Mouse (Mus musculus): Measurements from ENCODE around the gene Syn2. TPM values are rescaled to one million over a fixed set of nuclear protein-coding genes. Genes with fewer than 3 reads are reported as not detected.

Gene Syn2
- total and polyA plus RNA-seq, 3 experiments: 0.59 to 1.6 (median 1.2) TPM

GRCm38 (mm10) chr6:115088314-115089106 lies 46.2 kb upstream of the Syn2 start:
- Histone ChIP-seq H3K4me3 (replicated peaks in 1 of 3; ENCODE audit: low read depth in 2 of 3, low read length in 2 of 3, poor library complexity in 1 of 3) (no peak overlapping the region), H3K4me1 (ENCODE audit: control insufficient read depth in 1 of 2, insufficient read depth in 2 of 2) (peaks cover 3 to 14% of the 10 kb centered on the region in 2 experiments; a peak in 2 of 4 replicates), H3K27me3 (replicated peaks) (no peaks in the 10 kb centered on the region), H3K9ac (ENCODE audit: insufficient read depth, low read depth) (no peak overlapping the region), H3K79me2 (replicated peaks; ENCODE audit: control insufficient read depth, extremely low read depth, insufficient read depth, poor library complexity, severe bottlenecking) (no peaks in the 10 kb centered on the region), H3K36me3 (replicated peaks in 1 of 2; ENCODE audit: control insufficient read depth in 1 of 2, insufficient read depth in 1 of 2, low read length in 1 of 2) (no peaks in the 10 kb centered on the region), H3K9me3 (replicated peaks; ENCODE audit: low read length) (no peaks in the 10 kb centered on the region), H3K4me2 (ENCODE audit: insufficient read depth, low read depth, poor library complexity, severe bottlenecking) (no peak overlapping the region), H3K27ac (ENCODE audit: insufficient read depth, low read depth) (no peak overlapping the region)
- no peak for DNase-seq (ENCODE audit: extremely low read depth)
- dilution Hi-C loops (cut with MboI; ENCODE audit: extremely low pct_ligation_motif_present, extremely low pct_unique_long_range_greater_than_20kb, low sequenced_read_pairs) (no loop called here), in situ Hi-C loops (cut with MboI; ENCODE audit: low pct_ligation_motif_present, low pct_unique_long_range_greater_than_20kb, low sequenced_read_pairs) (no loop called here)
- TF ChIP-seq ZC3H11A (IDR thresholded peaks at IDR 0.05; ENCODE audit: low read depth, low read length) (no peak), MXI1 (IDR thresholded peaks at IDR 0.05; ENCODE audit: low read depth, low read length) (no peak), JUND (conservative IDR thresholded peaks at IDR 0.05; ENCODE audit: low read depth, low read length) (no peak), E2F4 (IDR thresholded peaks at IDR 0.05; ENCODE audit: insufficient replicate concordance, low read depth, low read length) (no peak), MYC (IDR thresholded peaks at IDR 0.05; ENCODE audit: low read depth, low read length) (no peak), MEF2A (IDR thresholded peaks at IDR 0.05; ENCODE audit: borderline replicate concordance, low read depth, low read length) (no peak), CHD1 (IDR thresholded peaks at IDR 0.05; ENCODE audit: low read depth, low read length) (no peak), KAT2A (IDR thresholded peaks at IDR 0.05; ENCODE audit: insufficient replicate concordance, low read length) (no peak), TBP (conservative IDR thresholded peaks at IDR 0.05; ENCODE audit: low read depth, low read length) (no peak), UBTF (IDR thresholded peaks at IDR 0.05; ENCODE audit: low read depth, low read length) (no peak), NRF1 (IDR thresholded peaks at IDR 0.05; ENCODE audit: low read depth, low read length) (no peak), POLR2A (IDR thresholded peaks at IDR 0.05; ENCODE audit: low read depth, low read length) (no peak), EP300 (IDR thresholded peaks at IDR 0.05; ENCODE audit: low read length) (no peak), ELF1 (IDR thresholded peaks at IDR 0.05; ENCODE audit: low read depth, low read length) (no peak)

- Histone ChIP-seq H3K4me1 (ENCODE audit: control insufficient read depth in 1 of 2, insufficient read depth in 2 of 2) (peaks cover 3 to 14% of the 10 kb centered on the region in 2 experiments; a peak in 2 of 4 replicates), H3K27me3 (replicated peaks) (no peaks in the 10 kb centered on the region), H3K27ac (ENCODE audit: insufficient read depth, low read depth) (no peak overlapping the region), H3K4me2 (ENCODE audit: insufficient read depth, low read depth, poor library complexity, severe bottlenecking) (no peak overlapping the region), H3K4me3 (replicated peaks in 1 of 3; ENCODE audit: low read depth in 2 of 3, low read length in 2 of 3, poor library complexity in 1 of 3) (no peak overlapping the region), H3K79me2 (replicated peaks; ENCODE audit: control insufficient read depth, extremely low read depth, insufficient read depth, poor library complexity, severe bottlenecking) (no peaks in the 10 kb centered on the region), H3K9ac (ENCODE audit: insufficient read depth, low read depth) (no peak overlapping the region), H3K36me3 (replicated peaks in 1 of 2; ENCODE audit: control insufficient read depth in 1 of 2, insufficient read depth in 1 of 2, low read length in 1 of 2) (no peaks in the 10 kb centered on the region), H3K9me3 (replicated peaks; ENCODE audit: low read length) (no peaks in the 10 kb centered on the region)
- in situ Hi-C loops (cut with MboI; ENCODE audit: low pct_ligation_motif_present, low pct_unique_long_range_greater_than_20kb, low sequenced_read_pairs): no loop called here
- TF ChIP-seq TCF12 (IDR thresholded peaks at IDR 0.05; ENCODE audit: low read depth, low read length) (no peak), KAT2A (IDR thresholded peaks at IDR 0.05; ENCODE audit: insufficient replicate concordance, low read length) (no peak), MEF2A (IDR thresholded peaks at IDR 0.05; ENCODE audit: borderline replicate concordance, low read depth, low read length) (no peak), USF2 (conservative IDR thresholded peaks at IDR 0.05; ENCODE audit: low read depth, low read length) (no peak), RCOR1 (conservative IDR thresholded peaks at IDR 0.05; ENCODE audit: low read depth, low read length) (no peak), POLR2A (IDR thresholded peaks at IDR 0.05; ENCODE audit: low read depth, low read length) (no peak), CHD2 (IDR thresholded peaks at IDR 0.05; ENCODE audit: low read length) (no peak), PAX5 (IDR thresholded peaks at IDR 0.05; ENCODE audit: low read length) (no peak), CHD1 (IDR thresholded peaks at IDR 0.05; ENCODE audit: low read depth, low read length) (no peak), MAZ (IDR thresholded peaks at IDR 0.05; ENCODE audit: low read depth, low read length) (no peak), SIN3A (IDR thresholded peaks at IDR 0.05; ENCODE audit: low read length) (no peak), EP300 (IDR thresholded peaks at IDR 0.05; ENCODE audit: low read length) (peak; percentile 33; the same call in 1 of the 2 replicates), SMC3 (IDR thresholded peaks at IDR 0.05; ENCODE audit: low read depth, low read length) (no peak), BHLHE40 (IDR thresholded peaks at IDR 0.05; ENCODE audit: low read depth, low read length) (no peak), JUND (conservative IDR thresholded peaks at IDR 0.05; ENCODE audit: low read depth, low read length) (no peak), ZNF384 (IDR thresholded peaks at IDR 0.05; ENCODE audit: low read depth, low read length) (peak; percentile 97), IRF4 (IDR thresholded peaks at IDR 0.05; ENCODE audit: low read depth, low read length) (0 out of 2 replicates have a peak, but pooled peaks have one; percentile 32), MAFK (IDR thresholded peaks at IDR 0.05; ENCODE audit: insufficient replicate concordance, low read length) (no peak), UBTF (IDR thresholded peaks at IDR 0.05; ENCODE audit: low read depth, low read length) (no peak), ELF1 (IDR thresholded peaks at IDR 0.05; ENCODE audit: low read depth, low read length) (no peak), TBP (conservative IDR thresholded peaks at IDR 0.05; ENCODE audit: low read depth, low read length) (no peak)
- DNase-seq (ENCODE audit: extremely low read depth): peak; percentile 42
- dilution Hi-C loops (cut with MboI; ENCODE audit: extremely low pct_ligation_motif_present, extremely low pct_unique_long_range_greater_than_20kb, low sequenced_read_pairs): no loop called here
These were observed 43.0 kb upstream of the Syn2 start for GRCm38 (mm10) chr6:115091737-115092136.
